8 mouse cellular contexts compared by ENCODE assay signal in the genomic region with DNA sequence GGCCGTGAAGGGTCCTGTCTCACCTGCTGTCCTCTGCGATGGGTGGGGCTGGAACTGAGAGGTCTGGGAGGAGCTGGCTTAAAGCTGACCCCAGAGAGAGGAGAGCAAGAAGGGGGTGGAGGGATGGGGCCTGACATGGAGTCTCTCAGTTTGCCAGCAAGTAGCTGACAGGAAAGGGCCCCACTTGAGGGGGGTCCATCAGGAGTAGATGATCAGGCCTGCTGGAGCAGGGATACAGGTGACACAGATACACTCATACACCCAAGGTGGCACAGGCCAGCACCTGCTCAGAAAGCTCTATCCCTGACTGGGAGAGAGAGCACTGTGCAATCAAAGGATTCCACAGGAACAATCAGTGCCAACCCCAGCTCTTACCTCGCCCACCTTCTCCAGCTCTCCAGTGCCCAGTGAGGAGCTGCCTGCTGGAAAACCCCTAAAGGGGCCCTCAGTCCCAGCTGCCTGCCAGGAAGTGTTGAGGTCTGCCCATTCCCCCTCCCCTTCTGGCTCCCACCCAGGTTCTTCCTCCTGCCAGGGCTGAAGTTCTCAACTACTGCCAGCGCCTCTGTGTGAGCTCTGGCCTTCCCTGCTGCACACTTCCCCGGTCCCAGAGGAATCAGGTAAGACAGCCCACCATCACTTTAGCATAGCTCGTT. TPM values are rescaled to one million over a fixed set of nuclear protein-coding genes. Genes with fewer than 3 reads are reported as not detected.
DNase-seq lines count a peak whose midpoint lies in the region; TF ChIP-seq lines count a peak whose summit lies in the region.

A gene (minus strand): TSS at position 524 of the 653 bp plus-strand sequence.

- H3K27ac ChIP-seq in left cerebral cortex, adult 2 months: peak within 1 kb of the TSS; percentile 77

- DNase-seq in adipocyte (ENCODE audit: low spot score): peak; percentile 99
- peak; percentile 62 for DNase-seq in embryo, embryonic 10 days (ENCODE audit: low spot score)
- DNase-seq in gastrocnemius, postnatal 14 days: peak; percentile 90
- peak; percentile 53 for DNase-seq in hindlimb bud, embryonic 11.5 days (ENCODE audit: extremely low spot score, low read depth, low spot score)
- DNase-seq in left cerebral cortex, adult 2 months (ENCODE audit: extremely low spot score in 1 of 2, low spot score in 2 of 2): peak; percentile 68 to 78
- DNase-seq in lung, postnatal 4 days: peak; percentile 97 to 98
- peak; percentile 80 for DNase-seq in right cerebral cortex, adult 18-20 months
- peak; percentile 92 for DNase-seq in urinary bladder, postnatal 25 days (ENCODE audit: low spot score)

- peak within 1 kb of the TSS; percentile 39 for H3K4me3 ChIP-seq in left cerebral cortex, adult 2 months

- TF ChIP-seq CTCF in left cerebral cortex, adult 2 months (IDR thresholded peaks at IDR 0.05): no peak

- intact Hi-C loops in gastrocnemius, postnatal 14 days (cut with DNase I; ENCODE audit: low total_unique reads): no loop called here
- intact Hi-C loops in left cerebral cortex, adult 2 months (cut with DNase I): loop anchor here (1.0 kb wide), 1 partner anchor 11 kb away; no protein-coding TSS in a partner anchor

RNA-seq across cellular contexts. Expression of the gene that starts here (rescaled TPM):
- total RNA-seq in gastrocnemius, postnatal 14 days (2021): 10 to 100 TPM; 19.5 to 26.1 TPM
- 10 to 100 TPM; 50.5 to 51.6 TPM for total RNA-seq in left cerebral cortex, adult 2 months (2021)

Comparison
In these comparisons a context has a peak if more than half of its experiments do, and no peak if none do; other contexts are left out.
1. Peak in every context shown above with its lines: DNase-seq, H3K4me3 ChIP-seq and H3K27ac ChIP-seq.